Mouse (Mus musculus): ENCODE data around the gene Man1a2. TPM values are rescaled to one million over a fixed set of nuclear protein-coding genes. Genes with fewer than 3 reads are reported as not detected.

The Man1a2 gene
- polyA plus RNA-seq (2015; fragmentation: Nextera tagmentation; extraction: Ambion mirVana), result 105 and 115 TPM in 2 replicates

DNA sequence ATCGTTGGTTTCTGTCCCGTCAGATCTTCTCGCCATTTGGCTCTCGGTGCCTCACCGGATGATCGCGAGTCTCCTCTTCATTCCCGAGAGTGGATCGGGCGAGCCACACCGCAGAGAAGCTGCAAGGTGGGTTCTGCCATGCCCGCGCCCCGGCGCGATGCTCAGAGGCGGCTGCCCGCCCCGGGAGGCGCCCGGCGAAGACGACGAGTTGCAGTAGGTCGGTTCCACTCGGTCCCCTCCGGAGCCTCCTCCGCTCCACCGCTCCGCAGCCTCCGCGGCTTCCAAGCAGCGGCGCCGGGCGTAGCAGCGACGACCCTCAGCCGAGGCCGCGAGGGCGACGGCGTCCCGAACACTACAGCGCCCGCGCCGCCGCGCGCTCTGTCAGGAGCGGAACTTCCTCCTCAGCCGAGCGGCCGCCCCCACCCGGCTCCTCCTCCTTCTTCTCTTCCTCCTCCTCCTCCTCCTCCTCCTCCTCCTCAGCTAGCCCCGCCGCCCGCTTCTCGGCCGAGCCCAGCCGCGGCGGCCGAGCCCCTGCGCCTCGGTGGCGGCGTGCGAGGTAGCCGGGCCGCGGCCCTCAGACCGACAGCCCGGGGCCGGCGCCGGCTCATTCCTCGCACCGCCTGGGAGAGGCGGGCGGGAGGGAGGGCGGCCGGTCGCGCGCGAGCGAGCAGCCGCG, at the start of gene Man1a2:
Gene Man1a2 (minus strand): TSS at position 417 of the 676 bp plus-strand sequence.

Other genes with a start within 250 kb of the Man1a2 start
- 0.98 and 1.1 TPM in 2 replicates for gene Tent5c, start 196.2 kb downstream of the Man1a2 start, polyA plus RNA-seq (2015; fragmentation: Nextera tagmentation; extraction: Ambion mirVana)
- not detected in 2 replicates for gene Vtcn1, start 140.0 kb upstream of the Man1a2 start, polyA plus RNA-seq (2015; fragmentation: Nextera tagmentation; extraction: Ambion mirVana)
- gene Trim45, start 236.7 kb upstream of the Man1a2 start, polyA plus RNA-seq (2015; fragmentation: Nextera tagmentation; extraction: Ambion mirVana), result 4.9 and 6.5 TPM in 2 replicates